Mouse (Mus musculus): ENCODE data around the gene Ect2. TPM values are rescaled to one million over a fixed set of nuclear protein-coding genes. Genes with fewer than 3 reads are reported as not detected.

Gene Ect2
- 1 to 10 TPM; 9.3 to 9.6 TPM for total RNA-seq (2021)

- intact Hi-C loops (cut with DNase I), result no loop called here
- peak; percentile 99 to 100 for DNase-seq
Measured at GRCm38 (mm10) chr3:27153701-27154209, at the start of gene Ect2. Gene Ect2, minus strand, starts transcription at chr3:27153878.

GRCm38 (mm10) chr3:27201728-27202411, 48.2 kb upstream of the Ect2 start:
- intact Hi-C loops (cut with DNase I), result no loop called here
- no peak for DNase-seq

DNA sequence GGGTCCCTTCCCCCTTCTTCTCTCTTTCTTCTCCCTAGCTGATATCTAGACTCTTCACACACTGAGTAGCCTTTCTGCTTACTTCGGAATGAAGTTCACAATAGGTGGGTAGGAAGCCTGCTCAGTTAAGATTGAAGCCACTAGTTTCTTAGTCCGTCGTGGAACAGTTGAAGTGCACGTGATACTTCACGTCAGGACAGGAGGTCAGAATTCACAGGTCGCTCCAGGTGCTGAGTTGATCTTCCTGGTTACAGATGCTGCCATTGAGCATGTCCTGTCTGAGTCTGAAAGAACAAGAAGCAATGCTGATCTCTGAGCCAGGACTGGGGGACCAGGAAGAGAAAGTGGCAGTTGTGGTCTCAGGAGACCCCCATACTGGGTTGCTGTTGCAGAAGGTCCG, 45.4 kb upstream of the Ect2 start:
- DNase-seq, result no peak
- intact Hi-C loops (cut with DNase I), result no loop called here

GRCm38 (mm10) chr3:27197816-27198215, 44.1 kb upstream of the Ect2 start:
- intact Hi-C loops (cut with DNase I), result no loop called here
- DNase-seq, result no peak

- no peak for DNase-seq
- intact Hi-C loops (cut with DNase I), result no loop called here
Measured at GRCm38 (mm10) chr3:27196529-27196928, 42.9 kb upstream of the Ect2 start.

- DNase-seq, result no peak
- intact Hi-C loops (cut with DNase I), result no loop called here
Measured at GRCm38 (mm10) chr3:27195573-27196227, 42.0 kb upstream of the Ect2 start.

- intact Hi-C loops (cut with DNase I), result no loop called here
Measured at GRCm38 (mm10) chr3:27195153-27195552, 41.5 kb upstream of the Ect2 start.

GRCm38 (mm10) chr3:27193844-27194317, 40.2 kb upstream of the Ect2 start:
- DNase-seq, result peak; percentile 56 to 60
- intact Hi-C loops (cut with DNase I), result no loop called here

More at GRCm38 (mm10) chr3:27195153-27195552, 41.5 kb upstream of the Ect2 start:
- no peak for DNase-seq

GRCm38 (mm10) chr3:27191856-27192255, 38.2 kb upstream of the Ect2 start:
- intact Hi-C loops (cut with DNase I), result no loop called here
- no peak for DNase-seq

- no peak for DNase-seq
- intact Hi-C loops (cut with DNase I), result no loop called here
Measured at GRCm38 (mm10) chr3:27190865-27191264, 37.2 kb upstream of the Ect2 start.

DNA sequence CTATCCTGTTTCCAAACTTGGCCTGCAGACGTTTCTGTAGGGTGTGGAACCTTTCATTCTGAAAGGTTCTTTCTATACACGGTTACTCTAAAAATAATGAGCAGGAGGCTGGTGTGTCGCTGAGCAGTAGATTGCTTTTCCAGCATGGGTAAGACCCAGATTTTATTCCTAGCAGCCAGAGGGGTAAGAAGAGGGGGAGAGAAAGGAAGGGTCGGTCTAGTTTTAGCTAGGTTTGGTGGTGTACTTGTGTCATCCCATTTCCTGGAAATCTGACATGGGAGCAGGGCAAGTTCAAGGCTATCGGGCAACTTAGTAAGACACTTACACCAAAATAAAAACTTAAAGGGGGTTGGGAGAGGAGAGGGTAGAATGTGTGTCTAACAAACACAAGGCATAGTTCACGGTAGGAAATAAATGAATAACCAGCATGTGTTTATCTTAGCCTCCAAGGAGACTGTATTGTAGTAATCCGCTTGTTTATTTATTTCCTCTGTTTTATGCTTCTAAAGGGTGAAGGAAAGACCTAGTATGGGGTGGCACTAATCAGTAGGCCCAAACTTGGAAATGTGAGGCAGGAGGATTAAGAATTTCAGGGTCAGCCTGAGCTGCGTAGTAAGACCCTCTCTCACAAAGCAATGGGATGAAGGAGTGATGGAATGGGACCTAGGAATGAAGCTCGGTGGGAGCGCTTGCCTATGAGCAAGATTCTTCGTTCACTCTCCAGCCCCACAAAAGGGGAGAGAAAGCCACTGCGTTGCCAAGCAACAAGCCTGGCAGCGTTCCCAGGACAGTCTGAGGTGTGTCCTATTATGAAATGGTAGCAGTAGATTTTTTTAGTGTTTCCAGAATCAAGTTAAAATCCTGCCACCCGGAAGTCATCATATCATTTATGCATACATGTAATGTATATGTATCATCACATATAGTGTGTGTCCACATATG, 35.9 kb upstream of the Ect2 start:
- intact Hi-C loops (cut with DNase I), result no loop called here
- DNase-seq, result peak; percentile 87 to 88

GRCm38 (mm10) chr3:27188386-27188785, 34.7 kb upstream of the Ect2 start:
- no peak for DNase-seq
- intact Hi-C loops (cut with DNase I), result no loop called here

- intact Hi-C loops (cut with DNase I), result loop anchor here (5.0 kb wide), 1 partner anchor 284 kb away; no protein-coding TSS in a partner anchor
- DNase-seq, result peak; percentile 46 to 50
Measured at GRCm38 (mm10) chr3:27183601-27184175, 30.0 kb upstream of the Ect2 start.

DNA sequence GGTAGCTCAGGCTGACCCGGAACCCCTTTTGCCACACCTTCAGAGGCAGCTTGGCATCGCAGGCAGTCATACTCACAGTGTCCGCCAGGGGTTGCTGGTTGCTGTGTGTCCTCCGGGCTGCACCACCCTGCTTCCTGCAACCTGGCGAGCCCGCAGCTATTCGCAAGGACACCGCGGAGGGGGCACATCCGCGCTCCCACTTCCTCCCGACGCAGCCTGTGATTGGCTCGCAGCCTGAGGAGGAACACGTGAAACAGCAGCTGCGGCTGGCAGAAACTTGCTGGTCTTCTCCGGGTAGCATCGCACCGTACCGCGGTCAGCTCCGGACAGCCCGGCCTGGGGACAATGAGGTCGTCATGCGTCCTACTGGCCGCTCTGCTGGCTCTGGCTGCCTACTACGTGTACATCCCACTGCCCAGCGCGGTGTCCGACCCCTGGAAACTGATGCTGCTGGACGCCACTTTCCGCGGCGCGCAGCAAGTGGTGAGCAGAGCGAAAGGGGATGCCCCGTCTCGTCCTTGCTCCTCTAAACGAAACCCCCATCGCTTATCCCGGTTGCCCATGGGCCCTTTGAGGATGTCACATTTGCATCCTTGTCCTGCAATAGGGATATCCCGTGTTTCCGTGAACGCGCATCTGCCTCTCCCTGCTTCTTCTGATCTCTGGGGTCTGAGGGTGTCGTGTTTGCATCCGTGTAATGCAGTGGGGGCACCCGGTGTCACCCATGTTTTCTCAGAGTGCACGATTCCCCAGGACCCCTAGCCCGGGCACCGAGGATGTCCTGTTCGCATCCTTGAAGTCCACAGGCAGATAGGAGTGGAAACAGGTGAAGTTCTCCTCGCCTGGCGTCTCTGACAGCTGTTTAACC, 29.3 kb upstream of the Ect2 start, which contains the start of gene Nceh1:
TSS of gene Nceh1 (plus strand) at position 233 of the 868 bp plus-strand sequence.
- intact Hi-C loops (cut with DNase I), result loop anchor here (1.0 to 5.0 kb wide), 2 partner anchors 54 to 284 kb away; no protein-coding TSS in a partner anchor
- peak; percentile 96 to 97 for DNase-seq

- no peak for DNase-seq
- intact Hi-C loops (cut with DNase I), result loop anchor here (5.0 kb wide), 1 partner anchor 288 kb away; no protein-coding TSS in a partner anchor
Measured at GRCm38 (mm10) chr3:27179711-27180110, 26.0 kb upstream of the Ect2 start.

DNA sequence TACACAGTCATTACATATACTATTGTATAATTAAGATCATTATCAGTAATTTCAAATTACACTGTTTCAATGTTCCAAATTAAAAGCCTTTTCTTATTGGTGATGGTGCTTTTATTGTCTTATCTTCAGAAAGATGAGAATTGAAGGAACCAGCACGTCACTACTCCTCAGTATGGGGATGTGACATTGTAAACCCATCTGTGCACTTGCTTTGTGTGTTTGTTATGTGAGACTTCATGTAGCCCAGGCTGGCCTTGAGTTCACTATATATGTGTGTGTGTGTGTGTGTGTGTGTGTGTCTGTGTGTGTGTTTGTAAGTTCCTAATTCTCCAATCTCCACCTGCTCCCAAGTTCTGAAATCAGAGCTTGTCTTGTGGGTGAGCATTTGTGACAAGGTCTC, 16.6 kb upstream of the Ect2 start:
- no peak for DNase-seq
- intact Hi-C loops (cut with DNase I), result no loop called here

- no peak for DNase-seq
- intact Hi-C loops (cut with DNase I), result no loop called here
Measured at GRCm38 (mm10) chr3:27165481-27166065, 11.9 kb upstream of the Ect2 start.

GRCm38 (mm10) chr3:27162410-27162804, 8.7 kb upstream of the Ect2 start:
- intact Hi-C loops (cut with DNase I), result no loop called here
- no peak for DNase-seq

Measured in heart, postnatal 10 days (tissue).